Mouse (Mus musculus): ENCODE measurements around the gene Gm3893.
"Not testable (repeated sequence)": the region's sequence is repeated elsewhere in the genome, so short reads cannot be mapped to it uniquely, and the experiment has no call there.

The Gm3893 gene

GRCm38 (mm10) chr4:42090907-42091306, at the start of gene Gm3893:
Gene Gm3893 (plus strand): TSS chr4:42091207.
- DNase-seq (ENCODE audit: inconsistent ontology term): not testable (repeated sequence)

DNA sequence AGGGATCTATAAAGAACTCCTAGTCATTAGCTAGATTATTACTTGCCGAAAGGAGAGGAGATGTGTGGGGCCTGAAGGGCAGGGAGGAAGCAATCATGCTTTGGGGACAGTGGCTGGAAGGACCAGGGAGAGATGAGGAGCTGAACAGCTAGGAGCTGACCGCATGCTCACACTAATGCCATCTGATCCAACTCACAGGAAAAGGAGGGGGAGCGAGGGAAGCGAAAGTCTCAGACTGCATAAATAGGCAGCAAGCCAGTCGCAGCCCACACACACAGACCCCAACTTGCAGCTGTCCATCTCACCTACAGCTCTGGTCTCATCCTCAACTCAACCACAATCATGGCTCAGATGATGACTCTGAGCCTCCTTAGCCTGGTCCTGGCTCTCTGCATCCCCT, 23.5 kb downstream of the Gm3893 start, which contains the start of gene Gm13304:
Gene Gm13304 (plus strand): TSS at position 301 of the 400 bp plus-strand sequence.
- DNase-seq (ENCODE audit: inconsistent ontology term): not testable (repeated sequence)

All from Muller cell, postnatal 12 days (primary cell).